In the genomic region with DNA sequence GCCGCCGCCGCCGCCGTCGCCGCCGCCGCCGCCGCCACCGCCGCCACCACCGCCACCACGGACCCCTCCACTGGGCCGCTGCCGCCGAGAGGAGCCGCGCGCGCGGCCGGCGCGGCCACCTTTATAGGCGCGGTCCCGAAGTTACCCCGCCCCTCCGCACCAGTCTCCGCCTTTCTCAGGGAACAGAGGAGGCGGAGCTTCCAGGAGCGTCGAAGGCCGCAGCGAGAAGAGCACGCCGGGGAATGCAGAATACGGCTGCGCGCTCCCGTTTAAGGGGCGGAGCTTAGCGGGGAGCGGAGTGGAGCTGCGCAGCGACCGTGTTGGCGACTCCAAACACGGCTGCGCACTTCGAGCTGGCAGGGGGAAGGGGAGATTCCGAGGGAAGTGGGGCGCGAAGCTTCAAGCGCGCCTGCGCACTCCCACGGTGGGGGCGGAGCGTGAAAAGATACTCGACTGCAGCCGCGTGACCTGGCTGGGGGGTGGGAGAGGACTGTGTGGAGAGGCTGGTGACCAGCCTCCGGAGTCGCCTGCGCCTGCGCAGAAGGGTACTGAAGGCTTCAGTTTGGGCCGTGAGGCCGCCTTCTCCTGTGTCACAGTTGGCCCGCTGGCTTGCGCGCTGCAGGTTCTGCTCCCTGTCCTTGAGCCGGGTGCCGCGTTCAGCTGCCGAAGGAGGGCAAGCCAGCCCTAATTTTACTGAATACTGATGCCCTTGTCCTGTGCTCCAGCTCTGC, we compare ENCODE assay signal across 8 mouse cellular contexts. TPM values are rescaled to one million over a fixed set of nuclear protein-coding genes. Genes with fewer than 3 reads are reported as not detected.
DNase-seq lines count a peak whose midpoint lies in the region; ATAC-seq and TF ChIP-seq lines count a peak whose summit lies in the region.

No protein-coding gene starts in this region.

- TF ChIP-seq EP300 in liver, postnatal 0 days (IDR thresholded peaks at IDR 0.05; ENCODE audit: low read depth), result peak; percentile 44; the same call in 1 of the 2 replicates

- peaks cover 74% of the 10 kb centered on the region for H3K4me1 ChIP-seq in E14TG2a.4 (replicated peaks; ENCODE audit: low read depth, low read length)
- peaks cover 66% of the 10 kb centered on the region for H3K4me1 ChIP-seq in forebrain, embryonic 12.5 days
- peaks cover 62% of the 10 kb centered on the region for H3K4me1 ChIP-seq in liver, postnatal 0 days (ENCODE audit: insufficient read depth)
- H3K4me1 ChIP-seq in neural tube, embryonic 14.5 days (ENCODE audit: control insufficient read depth, insufficient read depth, low read length), result peaks cover 51% of the 10 kb centered on the region

- ATAC-seq in forebrain, embryonic 12.5 days (ENCODE audit: low FRiP score), result peak; percentile 94
- ATAC-seq in liver, postnatal 0 days, result peak; percentile 79
- ATAC-seq in neural tube, embryonic 14.5 days (ENCODE audit: low read depth), result peak; percentile 91

- H3K27me3 ChIP-seq in E14TG2a.4 (ENCODE audit: insufficient read depth, low read length), result no peaks in the 10 kb centered on the region
- no peaks in the 10 kb centered on the region for H3K27me3 ChIP-seq in forebrain, embryonic 12.5 days
- H3K27me3 ChIP-seq in liver, postnatal 0 days (ENCODE audit: insufficient read depth, low read length), result no peaks in the 10 kb centered on the region
- H3K27me3 ChIP-seq in neural tube, embryonic 14.5 days (ENCODE audit: control insufficient read depth, insufficient read depth, low read length), result no peaks in the 10 kb centered on the region

- peak overlapping the region; percentile 98 for H3K27ac ChIP-seq in forebrain, embryonic 12.5 days
- peak overlapping the region; percentile 100 for H3K27ac ChIP-seq in liver, postnatal 0 days (ENCODE audit: low read depth)
- H3K27ac ChIP-seq in neural tube, embryonic 14.5 days (ENCODE audit: low read depth, low read length), result peak overlapping the region; percentile 89

- H3K4me2 ChIP-seq in forebrain, embryonic 12.5 days, result peak overlapping the region; percentile 93
- H3K4me2 ChIP-seq in liver, postnatal 0 days (ENCODE audit: low read depth, low read length), result peak overlapping the region; percentile 78
- H3K4me2 ChIP-seq in neural tube, embryonic 14.5 days (ENCODE audit: low read depth, low read length), result peak overlapping the region; percentile 91

- peaks cover 37% of the 10 kb centered on the region for H3K36me3 ChIP-seq in E14TG2a.4 (ENCODE audit: insufficient read depth, low read length)
- peaks cover 17% of the 10 kb centered on the region for H3K36me3 ChIP-seq in forebrain, embryonic 12.5 days (replicated peaks)
- H3K36me3 ChIP-seq in liver, postnatal 0 days (replicated peaks; ENCODE audit: insufficient read depth, low read length), result peaks cover 25% of the 10 kb centered on the region
- H3K36me3 ChIP-seq in neural tube, embryonic 14.5 days (ENCODE audit: control insufficient read depth, insufficient read depth, low read length), result peaks cover 4% of the 10 kb centered on the region

- peak overlapping the region; percentile 87 for H3K4me3 ChIP-seq in E14TG2a.4 (replicated peaks; ENCODE audit: low read length)
- H3K4me3 ChIP-seq in forebrain, embryonic 12.5 days (replicated peaks), result peak overlapping the region; percentile 98
- peak overlapping the region; percentile 95 for H3K4me3 ChIP-seq in liver, postnatal 0 days (ENCODE audit: low read depth, low read length)
- peak overlapping the region; percentile 95 for H3K4me3 ChIP-seq in neural tube, embryonic 14.5 days (ENCODE audit: low read depth, low read length)

- intact Hi-C loops in heart, postnatal 10 days (cut with DNase I), result no loop called here

- TF ChIP-seq CTCF in E14TG2a.4 (conservative IDR thresholded peaks at IDR 0.05; ENCODE audit: low read length), result no peak
- TF ChIP-seq CTCF in liver, postnatal 0 days (IDR thresholded peaks at IDR 0.05; ENCODE audit: low read depth), result no peak

- peak overlapping the region; percentile 99 for H3K9ac ChIP-seq in forebrain, embryonic 12.5 days
- peak overlapping the region; percentile 96 for H3K9ac ChIP-seq in liver, postnatal 0 days (replicated peaks)
- peak overlapping the region; percentile 93 for H3K9ac ChIP-seq in neural tube, embryonic 14.5 days (replicated peaks; ENCODE audit: low read depth, low read length)

- peak; percentile 99 for DNase-seq in c-Kit-positive CD71-positive TER-119-positive erythroid progenitor cells, embryonic 14.5 days (ENCODE audit: low spot score)
- DNase-seq in heart, postnatal 10 days, result peak; percentile 99 to 100
- peak; percentile 99 for DNase-seq in large intestine, adult 2 months (ENCODE audit: low read depth, low spot score)
- peak; percentile 99 for DNase-seq in liver, postnatal 0 days
- DNase-seq in testis, postnatal 10 days (ENCODE audit: low spot score), result peak; percentile 100

- no peaks in the 10 kb centered on the region for H3K9me3 ChIP-seq in E14TG2a.4 (ENCODE audit: low read length)
- H3K9me3 ChIP-seq in forebrain, embryonic 12.5 days, result no peaks in the 10 kb centered on the region
- no peaks in the 10 kb centered on the region for H3K9me3 ChIP-seq in liver, postnatal 0 days (ENCODE audit: low read length)
- H3K9me3 ChIP-seq in neural tube, embryonic 14.5 days (ENCODE audit: control insufficient read depth, low read length), result no peaks in the 10 kb centered on the region

- WGBS in forebrain, embryonic 12.5 days, result under 1% methylated on average over 62 of the region's 78 CpGs
- under 1% methylated on average over 78 of the region's 78 CpGs for WGBS in large intestine, adult 2 months
- 2% methylated on average over 43 of the region's 78 CpGs for WGBS in liver, postnatal 0 days (ENCODE audit: insufficient replicate concordance)
- WGBS in neural tube, embryonic 14.5 days, result under 1% methylated on average over 53 of the region's 78 CpGs

RNA-seq across cellular contexts. Expression of gene Mknk2, which starts 1.5 kb away (rescaled TPM):
- polyA plus RNA-seq in forebrain, embryonic 12.5 days (2016; fragmentation: Nextera tagmentation; extraction: Ambion mirVana), result 74.4 and 75.4 TPM in 2 replicates
- total RNA-seq in heart, postnatal 10 days (2021), result 100 to 1,000 TPM; 143 to 159 TPM
- polyA plus RNA-seq in large intestine, adult 2 months (2012; rRNA removed), result 112 and 121 TPM in 2 replicates
- 45.8 and 46.1 TPM in 2 replicates for polyA plus RNA-seq in liver, postnatal 0 days (2015; fragmentation: Nextera tagmentation; extraction: Ambion mirVana)
- polyA plus RNA-seq in neural tube, embryonic 14.5 days (2014; fragmentation: Nextera tagmentation; extraction: Ambion mirVana), result 43.1 and 57.3 TPM in 2 replicates

RNA-seq across cellular contexts. Expression of gene Btbd2, which starts 19.5 kb away (rescaled TPM):
- 84.3 and 85.1 TPM in 2 replicates for polyA plus RNA-seq in forebrain, embryonic 12.5 days (2016; fragmentation: Nextera tagmentation; extraction: Ambion mirVana)
- total RNA-seq in heart, postnatal 10 days (2021), result 10 to 100 TPM; 42.2 to 46.4 TPM
- 49.0 and 56.2 TPM in 2 replicates for polyA plus RNA-seq in large intestine, adult 2 months (2012; rRNA removed)
- polyA plus RNA-seq in liver, postnatal 0 days (2015; fragmentation: Nextera tagmentation; extraction: Ambion mirVana), result 10.7 and 11.5 TPM in 2 replicates
- 75.0 and 79.7 TPM in 2 replicates for polyA plus RNA-seq in neural tube, embryonic 14.5 days (2014; fragmentation: Nextera tagmentation; extraction: Ambion mirVana)

RNA-seq across cellular contexts. Expression of gene Mob3a, which starts 25.4 kb away (rescaled TPM):
- 52.4 and 54.1 TPM in 2 replicates for polyA plus RNA-seq in forebrain, embryonic 12.5 days (2016; fragmentation: Nextera tagmentation; extraction: Ambion mirVana)
- total RNA-seq in heart, postnatal 10 days (2021), result 10 to 100 TPM; 10.1 to 11.3 TPM
- polyA plus RNA-seq in large intestine, adult 2 months (2012; rRNA removed), result 39.2 and 40.8 TPM in 2 replicates
- polyA plus RNA-seq in liver, postnatal 0 days (2015; fragmentation: Nextera tagmentation; extraction: Ambion mirVana), result 14.7 and 17.3 TPM in 2 replicates
- polyA plus RNA-seq in neural tube, embryonic 14.5 days (2014; fragmentation: Nextera tagmentation; extraction: Ambion mirVana), result 42.0 and 48.6 TPM in 2 replicates

RNA-seq across cellular contexts. Expression of gene Izumo4, which starts 25.6 kb away (rescaled TPM):
- polyA plus RNA-seq in forebrain, embryonic 12.5 days (2016; fragmentation: Nextera tagmentation; extraction: Ambion mirVana), result 20.6 and 21.6 TPM in 2 replicates
- total RNA-seq in heart, postnatal 10 days (2021), result 1 to 10 TPM; 2.9 to 4.1 TPM
- polyA plus RNA-seq in large intestine, adult 2 months (2012; rRNA removed), result 22.8 and 30.0 TPM in 2 replicates
- polyA plus RNA-seq in liver, postnatal 0 days (2015; fragmentation: Nextera tagmentation; extraction: Ambion mirVana), result 7.9 and 10.4 TPM in 2 replicates
- 24.9 and 29.5 TPM in 2 replicates for polyA plus RNA-seq in neural tube, embryonic 14.5 days (2014; fragmentation: Nextera tagmentation; extraction: Ambion mirVana)

RNA-seq across cellular contexts. Expression of gene Csnk1g2, which starts 53.7 kb away (rescaled TPM):
- 146 and 161 TPM in 2 replicates for polyA plus RNA-seq in forebrain, embryonic 12.5 days (2016; fragmentation: Nextera tagmentation; extraction: Ambion mirVana)
- 100 to 1,000 TPM; 137 to 141 TPM for total RNA-seq in heart, postnatal 10 days (2021)
- 184 and 212 TPM in 2 replicates for polyA plus RNA-seq in large intestine, adult 2 months (2012; rRNA removed)
- 41.4 and 45.8 TPM in 2 replicates for polyA plus RNA-seq in liver, postnatal 0 days (2015; fragmentation: Nextera tagmentation; extraction: Ambion mirVana)
- polyA plus RNA-seq in neural tube, embryonic 14.5 days (2014; fragmentation: Nextera tagmentation; extraction: Ambion mirVana), result 50.3 and 76.8 TPM in 2 replicates

Comparison
In these comparisons a context has a peak if more than half of its experiments do, and no peak if none do; other contexts are left out.
1. Peak in every context shown above with its lines: DNase-seq, ATAC-seq, H3K4me3 ChIP-seq and H3K27ac ChIP-seq.